Mouse (Mus musculus): ENCODE data around the gene Psma7.
A peak's percentile ranks its signal among the peaks of the same experiment; 100 is the strongest.

DNA sequence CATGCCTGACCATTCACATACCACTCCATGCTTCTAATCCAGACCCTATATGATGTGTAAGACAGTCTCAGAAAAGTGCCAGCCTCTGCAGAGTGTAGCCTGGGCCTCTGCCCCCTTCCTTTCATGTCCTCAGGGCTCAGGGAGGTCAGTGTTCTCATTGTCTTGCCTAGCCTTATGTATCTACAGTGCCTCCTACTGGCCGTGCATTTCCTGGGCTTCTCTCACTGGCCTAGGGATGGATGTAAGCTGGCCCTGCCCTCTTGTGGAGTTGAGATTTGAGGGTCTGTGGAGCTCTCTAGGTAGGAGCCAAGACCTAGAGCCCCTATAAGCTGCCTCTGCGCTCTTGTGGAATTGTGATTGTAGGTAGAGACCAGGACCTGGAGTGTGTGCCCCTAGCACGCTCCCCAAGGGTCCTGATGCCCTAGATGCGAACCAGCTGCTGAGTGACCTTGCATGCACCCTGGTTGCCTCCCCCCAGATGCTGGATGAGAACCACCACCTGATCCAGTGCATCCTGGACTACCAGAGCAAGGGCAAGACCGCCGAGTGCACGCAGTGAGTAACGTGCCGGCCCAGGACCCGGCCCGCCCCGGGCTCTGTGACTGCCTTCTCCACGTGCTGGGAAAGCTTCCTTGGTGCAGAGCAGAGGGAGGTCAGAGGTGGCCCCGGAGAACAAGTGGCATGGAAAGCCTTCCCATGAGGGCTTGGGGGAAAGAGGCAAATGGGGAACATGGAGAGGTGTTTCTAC is 9.9 kb upstream of the Psma7 start:
- TF ChIP-seq EP300 (IDR thresholded peaks at IDR 0.05) = no peak
- TF ChIP-seq CTCF (IDR thresholded peaks at IDR 0.05) = peak; percentile 58
